7 mouse cellular contexts compared by ENCODE assay signal in genomic region chr7:75781948-75782722, GRCm38 (mm10).
DNase-seq lines count a peak whose midpoint lies in the region; ATAC-seq and TF ChIP-seq lines count a peak whose summit lies in the region.

No protein-coding gene starts in this region.

- peak overlapping the region; percentile 27 for H3K9ac ChIP-seq in intestine, postnatal 0 days (ENCODE audit: low read depth, low read length)
- peak overlapping the region; percentile 57 for H3K9ac ChIP-seq in midbrain, embryonic 12.5 days (replicated peaks)

- TF ChIP-seq CTCF in intestine, postnatal 0 days (IDR thresholded peaks at IDR 0.05; ENCODE audit: low read depth), result peak; percentile 21; the same call in 1 of the 2 replicates
- TF ChIP-seq CTCF in small intestine, adult 2 months (IDR thresholded peaks at IDR 0.05; ENCODE audit: extremely low read depth, insufficient read length, insufficient replicate concordance, low read depth, low read length), result no peak

- intact Hi-C loops in left cerebral cortex, postnatal 4 days (cut with DNase I), result no loop called here

- ATAC-seq in intestine, postnatal 0 days, result peak; percentile 88
- peak; percentile 96 for ATAC-seq in midbrain, embryonic 12.5 days (ENCODE audit: low FRiP score, low read depth)

- peaks cover 23% of the 10 kb centered on the region for H3K4me1 ChIP-seq in embryonic facial prominence, embryonic 10.5 days
- H3K4me1 ChIP-seq in intestine, postnatal 0 days (replicated peaks; ENCODE audit: control insufficient read depth, insufficient read depth, low read length), result no peaks in the 10 kb centered on the region
- H3K4me1 ChIP-seq in midbrain, embryonic 12.5 days, result peaks cover 8% of the 10 kb centered on the region; the same call in 1 of the 2 replicates
- peaks cover 22% of the 10 kb centered on the region; the same call in 1 of the 2 replicates for H3K4me1 ChIP-seq in small intestine, adult 2 months (ENCODE audit: control insufficient read depth, insufficient read depth, insufficient read length, low read length)

- peak overlapping the region; percentile 72 for H3K4me2 ChIP-seq in intestine, postnatal 0 days (replicated peaks; ENCODE audit: low read depth)
- H3K4me2 ChIP-seq in midbrain, embryonic 12.5 days (replicated peaks), result peak overlapping the region; percentile 57

- peak overlapping the region; percentile 88 for H3K27ac ChIP-seq in embryonic facial prominence, embryonic 10.5 days (replicated peaks)
- no peak overlapping the region for H3K27ac ChIP-seq in intestine, postnatal 0 days (ENCODE audit: low read depth, low read length)
- no peak overlapping the region for H3K27ac ChIP-seq in midbrain, embryonic 12.5 days (replicated peaks)
- peak overlapping the region; percentile 74 for H3K27ac ChIP-seq in small intestine, adult 2 months (ENCODE audit: insufficient read depth, low read depth, low read length)

- H3K9me3 ChIP-seq in embryonic facial prominence, embryonic 10.5 days, result no peaks in the 10 kb centered on the region
- no peaks in the 10 kb centered on the region for H3K9me3 ChIP-seq in intestine, postnatal 0 days (ENCODE audit: control insufficient read depth)
- no peaks in the 10 kb centered on the region for H3K9me3 ChIP-seq in midbrain, embryonic 12.5 days

- H3K27me3 ChIP-seq in embryonic facial prominence, embryonic 10.5 days (replicated peaks; ENCODE audit: low read depth, poor library complexity, severe bottlenecking), result no peaks in the 10 kb centered on the region
- H3K27me3 ChIP-seq in intestine, postnatal 0 days (replicated peaks; ENCODE audit: control insufficient read depth, insufficient read depth, low read length), result no peaks in the 10 kb centered on the region
- no peaks in the 10 kb centered on the region for H3K27me3 ChIP-seq in midbrain, embryonic 12.5 days
- no peaks in the 10 kb centered on the region for H3K27me3 ChIP-seq in small intestine, adult 2 months (ENCODE audit: control insufficient read depth, insufficient read depth, low read length)

- TF ChIP-seq POLR2A in small intestine, adult 2 months (IDR thresholded peaks at IDR 0.05; ENCODE audit: low read depth, low read length), result no peak

- 11% methylated on average over 36 of the region's 36 CpGs for WGBS in embryonic facial prominence, embryonic 10.5 days
- WGBS in intestine, postnatal 0 days, result 9% methylated on average over 36 of the region's 36 CpGs
- WGBS in midbrain, embryonic 12.5 days, result 12% methylated on average over 36 of the region's 36 CpGs
- WGBS in small intestine, adult 2 months, result 3% methylated on average over 36 of the region's 36 CpGs

- H3K4me3 ChIP-seq in embryonic facial prominence, embryonic 10.5 days, result peak overlapping the region; percentile 75
- H3K4me3 ChIP-seq in intestine, postnatal 0 days (ENCODE audit: low read depth, low read length), result peak overlapping the region; percentile 47
- H3K4me3 ChIP-seq in midbrain, embryonic 12.5 days, result peak overlapping the region; percentile 49
- H3K4me3 ChIP-seq in small intestine, adult 2 months (ENCODE audit: low read depth, low read length), result peak overlapping the region; percentile 92

- peak; percentile 91 for DNase-seq in adrenal gland, postnatal 10 days
- peak; percentile 91 for DNase-seq in embryonic facial prominence, embryonic 10.5 days (ENCODE audit: low spot score)
- peak; percentile 22 for DNase-seq in gonadal fat pad, adult 2 months (ENCODE audit: low read depth)
- peak; percentile 86 for DNase-seq in left cerebral cortex, postnatal 4 days

- peaks cover 34% of the 10 kb centered on the region for H3K36me3 ChIP-seq in embryonic facial prominence, embryonic 10.5 days (replicated peaks)
- H3K36me3 ChIP-seq in intestine, postnatal 0 days (ENCODE audit: control insufficient read depth, insufficient read depth), result peaks cover 6% of the 10 kb centered on the region; the same call in 1 of the 2 replicates
- no peaks in the 10 kb centered on the region for H3K36me3 ChIP-seq in midbrain, embryonic 12.5 days
- peaks cover 10% of the 10 kb centered on the region for H3K36me3 ChIP-seq in small intestine, adult 2 months (ENCODE audit: control insufficient read depth, insufficient read depth, low read length)

Comparison
In these comparisons a context has a peak if more than half of its experiments do, and no peak if none do; other contexts are left out.
1. DNase-seq: peak in every context shown above with its lines; median percentile 91 in adrenal gland, postnatal 10 days; 91 in embryonic facial prominence, embryonic 10.5 days; 86 in left cerebral cortex, postnatal 4 days; 22 in gonadal fat pad, adult 2 months.
2. H3K27ac ChIP-seq: peak in embryonic facial prominence, embryonic 10.5 days (single experiment) and small intestine, adult 2 months (single experiment); none in intestine, postnatal 0 days (single experiment) and midbrain, embryonic 12.5 days (single experiment).
3. Peak in every context shown above with its lines, with median percentiles within 50 percentile points of each other: H3K4me3 ChIP-seq.